Mouse (Mus musculus) lung, postnatal 0 days (tissue): Measurements from ENCODE around the gene Samd1. TPM values are rescaled to one million over a fixed set of nuclear protein-coding genes. Genes with fewer than 3 reads are reported as not detected.

Experiments used
- ATAC-seq: fragments of 200-750 bp; cut with Nextera tagmentation; 2 replicates; pipeline ENCODE4 v1.8.0; 2017; ENCODE audit warnings: moderate library complexity
- DNase-seq: peaks from one replicate; pipeline ENCODE4 v3.0.0-alpha.2; 2016; ENCODE audit warnings: low spot score
- H3K27ac ChIP-seq: fragments of 300-500 bp; sonication (generic); 2 replicates; pipeline ENCODE4 v1.5.1; 2014; ENCODE audit warnings: antibody characterized with exemption, mild to moderate bottlenecking, low read length, mixed read lengths
- H3K27me3 ChIP-seq: fragments of 300-500 bp; sonication (generic); replicated peaks from 2 replicates; pipeline ENCODE4 v1.6.1; 2014; ENCODE audit warnings: low read length, mixed read lengths; ENCODE audit not compliant: insufficient read depth
- H3K36me3 ChIP-seq: fragments of 300-500 bp; sonication (generic); 2 replicates; pipeline ENCODE4 v1.6.1; 2014; ENCODE audit warnings: low read length, mixed read lengths; ENCODE audit not compliant: insufficient read depth
- H3K4me1 ChIP-seq: fragments of 300-500 bp; sonication (generic); 2 replicates; pipeline ENCODE4 v1.6.1; 2014; ENCODE audit warnings: antibody characterized with exemption, low read depth, low read length, mixed read lengths; ENCODE audit not compliant: insufficient read depth
- H3K4me2 ChIP-seq: fragments of 300-500 bp; sonication (generic); replicated peaks from 2 replicates; pipeline ENCODE4 v1.6.1; 2014; ENCODE audit warnings: low read depth, mild to moderate bottlenecking, low read length, moderate library complexity, mixed read lengths
- H3K4me3 ChIP-seq: fragments of 300-500 bp; sonication (generic); 2 replicates; pipeline ENCODE4 v1.5.1; 2014; ENCODE audit warnings: low read depth, low read length
- H3K9ac ChIP-seq: fragments of 300-500 bp; sonication (generic); replicated peaks from 2 replicates; pipeline ENCODE4 v1.6.1; 2014; ENCODE audit warnings: low read depth, mild to moderate bottlenecking
- H3K9me3 ChIP-seq: fragments of 300-500 bp; sonication (generic); 2 replicates; pipeline ENCODE4 v1.6.1; 2016; ENCODE audit warnings: low read length, mixed read lengths
- CTCF ChIP-seq: IDR thresholded peaks from 2 replicates; pipeline ENCODE4 v1.5.1; 2016; ENCODE audit warnings: antibody characterized with exemption, mild to moderate bottlenecking
- EP300 ChIP-seq: IDR thresholded peaks from 2 replicates; pipeline ENCODE4 v1.6.1; 2016; ENCODE audit warnings: antibody characterized with exemption, mild to moderate bottlenecking, control low read depth
- WGBS: fragments of 180-500 bp; shearing (Covaris S2); extraction: QIAGEN DNeasy Blood & Tissue Kit; methylation state at CpG from one replicate; pipeline ENCODE4 v1.1.7; 2014; 5-methylcytosine and 5-hydroxymethylcytosine counted together
- polyA plus RNA-seq: library from polyadenylated mRNA; unstranded; fragments of >200 nt; fragmentation: Nextera tagmentation; extraction: Ambion mirVana; gene quantifications from 2 replicates; pipeline ENCODE4 v1.2.1, GENCODE M21; 2015

Samd1 gene
- polyA plus RNA-seq, 1 experiment from 2014 or later = 5.6 TPM

GRCm38 (mm10) chr8:83999057-83999705 lies 1.7 kb downstream of the Samd1 start:
- H3K27ac ChIP-seq = peak overlapping the region; percentile 93; the same call in 1 of the 2 replicates
- TF ChIP-seq EP300 = no peak
- TF ChIP-seq CTCF = no peak
- 62% methylated on average over 16 of the region's 16 CpGs for WGBS

DNA sequence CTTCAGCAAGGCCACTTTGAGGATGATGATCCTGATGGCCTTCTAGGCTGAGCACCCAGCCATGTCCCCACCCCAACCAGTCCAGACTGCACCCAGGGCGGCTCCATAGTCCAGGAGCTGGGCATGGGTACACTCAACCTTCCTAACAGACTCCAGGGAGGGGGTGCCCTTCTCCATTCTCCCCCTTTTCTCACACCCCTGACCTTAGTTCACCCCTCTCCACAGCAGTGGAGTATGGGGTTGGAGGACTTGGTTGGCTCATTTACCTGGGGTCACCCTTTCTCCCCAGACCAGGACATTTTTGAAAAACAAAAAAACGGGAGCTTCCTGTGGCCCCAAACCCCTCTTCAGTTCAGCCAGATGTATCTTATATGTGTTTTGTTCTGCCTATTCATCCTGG lies 2.4 kb downstream of the Samd1 start:
- H3K4me1 ChIP-seq = peaks cover 14% of the 10 kb centered on the region; the same call in 1 of the 2 replicates
- H3K4me3 ChIP-seq = no peak overlapping the region
- TF ChIP-seq EP300 (no peak), CTCF (no peak)
- no peak overlapping the region for H3K27ac ChIP-seq
- ATAC-seq = no peak
- H3K36me3 ChIP-seq = 0 out of 2 replicates have a peak, but pooled peaks cover 6% of the 10 kb centered on the region
- H3K4me2 ChIP-seq = no peak overlapping the region
- H3K9me3 ChIP-seq = no peaks in the 10 kb centered on the region
- H3K27me3 ChIP-seq = no peaks in the 10 kb centered on the region
- DNase-seq = no peak
- WGBS = 95% methylated on average over 2 of the region's 2 CpGs
- no peak overlapping the region for H3K9ac ChIP-seq

More at GRCm38 (mm10) chr8:83999057-83999705, 1.7 kb downstream of the Samd1 start:
- no peak for DNase-seq
- H3K27me3 ChIP-seq = no peaks in the 10 kb centered on the region
- no peaks in the 10 kb centered on the region for H3K9me3 ChIP-seq
- H3K4me1 ChIP-seq = peaks cover 11% of the 10 kb centered on the region; the same call in 1 of the 2 replicates
- H3K4me2 ChIP-seq = peak overlapping the region; percentile 97
- 0 out of 2 replicates have a peak, but pooled peaks cover 6% of the 10 kb centered on the region for H3K36me3 ChIP-seq
- no peak overlapping the region for H3K9ac ChIP-seq
- H3K4me3 ChIP-seq = peak overlapping the region; percentile 59
- ATAC-seq = no peak

- Histone ChIP-seq H3K4me3 (no peak within 1 kb of the TSS), H3K9me3 (no peaks in the 10 kb centered on the region), H3K4me1 (peaks cover 18% of the 10 kb centered on the region; the same call in 1 of the 2 replicates), H3K27me3 (no peaks in the 10 kb centered on the region), H3K4me2 (no peak within 1 kb of the TSS; the same call in 1 of the 2 replicates), H3K9ac (no peak within 1 kb of the TSS), H3K27ac (no peak within 1 kb of the TSS), H3K36me3 (0 out of 2 replicates have a peak, but pooled peaks cover 6% of the 10 kb centered on the region)
- DNase-seq (no peak), ATAC-seq (no peak)
- TF ChIP-seq EP300 (no peak), CTCF (no peak)
- WGBS = 56% methylated on average over 60 of the region's 61 CpGs
Measured at GRCm38 (mm10) chr8:84001281-84002000, 4.0 kb downstream of the Samd1 start, which contains the start of gene 1700067K01Rik. Gene 1700067K01Rik, plus strand, starts transcription at chr8:84001502.

DNA sequence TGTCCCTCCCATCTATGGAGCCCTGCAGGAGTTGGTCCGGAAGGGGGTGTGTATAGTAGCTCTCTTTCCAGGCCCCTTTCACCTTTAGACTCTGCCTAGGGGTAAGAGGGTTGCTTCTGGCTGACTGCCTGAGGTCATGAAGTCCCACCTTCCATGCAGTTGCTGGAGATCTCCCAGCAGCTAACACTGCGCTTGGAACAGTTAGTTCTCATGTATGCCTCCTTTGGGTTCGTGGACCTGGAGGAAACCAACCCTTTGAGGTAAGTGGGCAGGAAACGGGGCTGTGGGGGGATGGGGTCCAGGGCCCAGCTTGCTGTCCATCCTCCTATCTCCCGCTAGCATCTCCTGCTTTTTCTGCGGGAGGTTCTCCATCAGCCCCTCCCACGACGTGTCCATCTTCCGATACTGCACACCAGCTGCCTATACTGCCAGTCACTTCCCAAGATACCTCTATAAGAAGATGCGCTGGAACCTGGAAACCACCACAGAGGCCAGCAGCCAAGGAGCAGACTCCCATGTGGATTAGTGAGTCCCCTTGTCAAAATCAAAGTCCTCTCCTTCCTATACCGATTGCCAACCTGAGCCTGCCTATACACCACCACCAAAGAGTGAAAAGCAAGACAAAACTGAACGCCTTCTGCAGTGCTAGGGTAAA lies 5.6 kb downstream of the Samd1 start:
- Histone ChIP-seq H3K4me2 (no peak overlapping the region), H3K9ac (no peak overlapping the region), H3K4me1 (peaks cover 18% of the 10 kb centered on the region; the same call in 1 of the 2 replicates), H3K27ac (no peak overlapping the region), H3K27me3 (no peaks in the 10 kb centered on the region), H3K36me3 (0 out of 2 replicates have a peak, but pooled peaks cover 6% of the 10 kb centered on the region), H3K4me3 (no peak overlapping the region), H3K9me3 (no peaks in the 10 kb centered on the region)
- no peak for DNase-seq
- WGBS = 71% methylated on average over 12 of the region's 12 CpGs
- TF ChIP-seq EP300 = no peak
- no peak for TF ChIP-seq CTCF
- ATAC-seq = no peak

- no peak overlapping the region for H3K27ac ChIP-seq
- peak; percentile 32 for DNase-seq
- TF ChIP-seq CTCF (no peak), EP300 (no peak)
Measured at GRCm38 (mm10) chr8:84003612-84004246, 6.3 kb downstream of the Samd1 start.

More at GRCm38 (mm10) chr8:84003612-84004246, 6.3 kb downstream of the Samd1 start:
- H3K4me2 ChIP-seq = no peak overlapping the region; the same call in 1 of the 2 replicates
- 0 out of 2 replicates have a peak, but pooled peaks cover 6% of the 10 kb centered on the region for H3K36me3 ChIP-seq
- H3K4me3 ChIP-seq = no peak overlapping the region; the same call in 1 of the 2 replicates
- H3K9ac ChIP-seq = no peak overlapping the region
- no peaks in the 10 kb centered on the region for H3K27me3 ChIP-seq
- peaks cover 15% of the 10 kb centered on the region; the same call in 1 of the 2 replicates for H3K4me1 ChIP-seq
- no peak for ATAC-seq
- WGBS = 64% methylated on average over 6 of the region's 6 CpGs
- H3K9me3 ChIP-seq = no peaks in the 10 kb centered on the region
